Mouse (Mus musculus) ES-E14 (cell line): ENCODE data around the gene Raf1. TPM values are rescaled to one million over a fixed set of nuclear protein-coding genes. Genes with fewer than 3 reads are reported as not detected.

Source experiments
- DNase-seq: peaks from one replicate; pipeline ENCODE4 v3.0.0-alpha.2; 2013; ENCODE audit warnings: low read depth, low spot score
- H3K27ac ChIP-seq: 2 replicates; pipeline ENCODE4 v1.5.1; 2012; ENCODE audit warnings: low read depth, mild to moderate bottlenecking, low read length, moderate library complexity, mixed read lengths; ENCODE audit not compliant: poor library complexity, insufficient read depth, severe bottlenecking
- H3K36me3 ChIP-seq: 2 replicates; pipeline ENCODE4 v1.6.1; 2012; ENCODE audit warnings: mild to moderate bottlenecking, low read length, moderate library complexity, mixed read lengths; ENCODE audit not compliant: control insufficient read depth, poor library complexity, insufficient read depth, severe bottlenecking
- H3K4me1 ChIP-seq, 2 experiments: fragments of 150-350 bp in 1 of 2; sonication (generic) in 1 of 2; 2 replicates each; pipeline ENCODE4 v1.6.1; 2012; ENCODE audit warnings: low read length in 2 of 2, mild to moderate bottlenecking in 1 of 2, mixed read lengths in 1 of 2; ENCODE audit not compliant: control insufficient read depth in 2 of 2, insufficient read depth in 2 of 2, poor library complexity in 1 of 2
- H3K4me3 ChIP-seq, 2 experiments: fragments of 150-350 bp in 1 of 2; sonication (generic) in 1 of 2; 2 replicates each; pipeline ENCODE4 v1.5.1; 2012; ENCODE audit warnings: low read length in 2 of 2, low read depth in 1 of 2, mild to moderate bottlenecking in 1 of 2, mixed read lengths in 1 of 2; ENCODE audit not compliant: insufficient read depth in 1 of 2, poor library complexity in 1 of 2, severe bottlenecking in 1 of 2
- H3K9ac ChIP-seq: 2 replicates; pipeline ENCODE4 v1.6.1; 2012; ENCODE audit warnings: low read depth, mild to moderate bottlenecking, low read length, mixed read lengths; ENCODE audit not compliant: poor library complexity, insufficient read depth, severe bottlenecking
- H3K9me3 ChIP-seq: fragments of 150-350 bp; sonication (generic); 2 replicates; pipeline ENCODE4 v1.6.1; 2012; ENCODE audit warnings: low read depth, mild to moderate bottlenecking, low read length; ENCODE audit not compliant: control insufficient read depth, insufficient read depth
- CHD2 ChIP-seq: IDR thresholded peaks from 2 replicates; pipeline ENCODE4 v1.6.1; 2014; ENCODE audit warnings: mild to moderate bottlenecking, low read depth, low read length, inconsistent platforms
- HCFC1 ChIP-seq: IDR thresholded peaks from 2 replicates; pipeline ENCODE4 v1.6.1; 2012; ENCODE audit warnings: low read length, inconsistent platforms, borderline replicate concordance; ENCODE audit not compliant: insufficient read depth
- MAFK ChIP-seq: IDR thresholded peaks from 2 replicates; pipeline ENCODE4 v1.6.1; 2014; ENCODE audit warnings: mild to moderate bottlenecking, low read depth, low read length, inconsistent platforms; ENCODE audit not compliant: insufficient read depth
- ZC3H11A ChIP-seq: IDR thresholded peaks from 2 replicates; pipeline ENCODE4 v1.6.1; 2012; ENCODE audit warnings: low read depth, mild to moderate bottlenecking, inconsistent platforms, low read length, borderline replicate concordance
- ZNF384 ChIP-seq: IDR thresholded peaks from 2 replicates; pipeline ENCODE4 v1.6.1; 2012; ENCODE audit warnings: low read depth, low read length, inconsistent platforms
- in situ Hi-C, 2 experiments: fragments of 600-800 bp; cut with MboI; formaldehyde crosslinking; loops; one replicate each; pipeline ENCODE4 v1.15.1; 2025; ENCODE audit warnings: low sequenced_read_pairs in 2 of 2, inconsistent platforms in 1 of 2; ENCODE audit not compliant: unreplicated experiment in 2 of 2
- total RNA-seq: library from RNA; depleted of rRNA; stranded (reverse); fragments of 300-350 nt; gene quantifications from 2 replicates; pipeline ENCODE4 v1.2.3, GENCODE M21; 2012

Gene Raf1
- total RNA-seq, 1 experiment, result 128 TPM

- in situ Hi-C loops, result no loop called here
- TF ChIP-seq HCFC1 (no peak), MAFK (no peak), ZC3H11A (no peak), ZNF384 (no peak), CHD2 (no peak)
- no peaks in the 10 kb centered on the region for H3K36me3 ChIP-seq
- H3K27ac ChIP-seq, result peak overlapping the region; percentile 88; the same call in 1 of the 2 replicates
- peaks cover 3 to 5% of the 10 kb centered on the region in 2 experiments; a peak in 3 of 4 replicates for H3K4me1 ChIP-seq
- H3K9ac ChIP-seq, result peak overlapping the region; percentile 99; the same call in 1 of the 2 replicates
- no peak for DNase-seq
- peak overlapping the region; percentile 79 to 91 for H3K4me3 ChIP-seq
- no peaks in the 10 kb centered on the region for H3K9me3 ChIP-seq
Observed at GRCm38 (mm10) chr6:115677441-115677840, 1.0 kb upstream of the Raf1 start.

DNA sequence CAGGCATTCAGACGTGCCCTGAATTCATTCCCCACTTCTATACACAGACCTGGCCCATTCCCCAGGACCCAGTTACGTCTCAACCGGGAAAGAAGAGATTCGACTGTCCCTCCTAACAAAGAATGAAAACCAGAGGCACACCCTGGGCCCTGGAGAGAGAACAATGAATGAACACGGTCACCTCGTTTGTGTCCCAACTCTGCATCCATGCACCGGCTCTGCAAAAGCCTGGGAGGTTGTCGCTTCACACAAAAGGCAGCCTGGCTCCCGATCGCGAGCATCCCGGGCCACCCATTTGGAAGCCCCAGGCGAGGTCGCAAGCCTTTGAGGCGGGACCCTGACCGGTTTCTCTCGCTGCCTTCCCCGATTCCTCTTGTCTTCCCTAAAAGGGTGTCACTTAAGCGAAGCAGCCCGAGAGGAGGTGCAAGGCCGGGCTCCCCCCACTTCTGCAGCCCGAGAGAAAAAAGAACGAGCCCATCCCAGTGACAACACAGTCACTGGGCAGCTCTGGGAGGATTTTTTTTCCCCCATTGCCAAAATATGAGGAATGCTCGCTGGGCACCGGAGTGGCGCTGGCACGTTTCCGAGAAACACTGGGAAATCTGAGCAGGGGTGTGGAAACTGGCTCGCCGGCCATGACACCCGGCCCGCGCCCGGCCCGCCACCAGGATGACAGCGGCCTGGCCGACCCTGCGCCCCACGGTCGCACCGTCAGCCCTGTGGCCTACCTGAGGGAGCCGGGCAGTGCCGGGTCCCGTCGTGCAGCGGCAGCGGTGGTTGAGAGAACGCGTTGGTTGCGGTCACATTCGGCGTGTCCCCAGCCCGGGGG is 713 bp downstream of the Raf1 start:
- Histone ChIP-seq H3K4me3 (peak overlapping the region; percentile 79 to 93), H3K9me3 (no peaks in the 10 kb centered on the region), H3K36me3 (no peaks in the 10 kb centered on the region), H3K27ac (peak overlapping the region; percentile 79), H3K4me1 (peaks cover 0 to 5% of the 10 kb centered on the region in 2 experiments; a peak in 3 of 4 replicates), H3K9ac (peak overlapping the region; percentile 97)
- TF ChIP-seq CHD2, result no peak
- in situ Hi-C loops, result no loop called here
- DNase-seq, result no peak

DNA sequence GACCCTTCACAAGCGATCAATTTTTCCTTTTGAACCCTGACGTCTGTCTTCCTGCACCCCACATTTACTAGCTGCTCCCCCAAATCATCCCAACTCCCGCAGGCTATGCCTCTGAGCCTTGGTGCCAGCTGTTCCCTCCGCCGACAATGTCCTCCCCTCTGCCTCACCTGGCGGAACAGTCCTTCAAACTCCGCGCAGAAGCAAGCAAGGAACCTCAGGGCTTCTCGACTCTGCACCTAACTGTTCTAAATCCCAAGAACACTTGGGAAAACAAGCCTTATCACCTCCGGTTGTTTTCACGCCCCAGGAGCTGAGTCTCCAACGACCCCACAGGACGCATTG is 1.3 kb downstream of the Raf1 start:
- no peak for TF ChIP-seq ZNF384
- TF ChIP-seq HCFC1, result no peak
- TF ChIP-seq CHD2, result no peak
- TF ChIP-seq ZC3H11A, result no peak
- TF ChIP-seq MAFK, result no peak
- Histone ChIP-seq H3K4me1 (peaks cover 2 to 5% of the 10 kb centered on the region in 2 experiments), H3K4me3 (peak overlapping the region; percentile 79 to 93), H3K36me3 (no peaks in the 10 kb centered on the region), H3K27ac (peak overlapping the region; percentile 79; the same call in 1 of the 2 replicates), H3K9me3 (no peaks in the 10 kb centered on the region), H3K9ac (peak overlapping the region; percentile 97)
- no peak for DNase-seq
- in situ Hi-C loops, result no loop called here

GRCm38 (mm10) chr6:115674316-115674715 is 2.1 kb downstream of the Raf1 start:
- DNase-seq, result no peak
- no peaks in the 10 kb centered on the region for H3K9me3 ChIP-seq
- H3K4me3 ChIP-seq, result peak overlapping the region in 1 of 2 experiments; percentile 79; a peak in 1 of 4 replicates
- in situ Hi-C loops, result no loop called here
- H3K36me3 ChIP-seq, result no peaks in the 10 kb centered on the region
- no peak overlapping the region; the same call in 1 of the 2 replicates for H3K9ac ChIP-seq
- TF ChIP-seq ZNF384, result no peak
- no peak for TF ChIP-seq ZC3H11A
- H3K4me1 ChIP-seq, result peaks cover 2 to 5% of the 10 kb centered on the region in 2 experiments
- no peak overlapping the region for H3K27ac ChIP-seq

DNA sequence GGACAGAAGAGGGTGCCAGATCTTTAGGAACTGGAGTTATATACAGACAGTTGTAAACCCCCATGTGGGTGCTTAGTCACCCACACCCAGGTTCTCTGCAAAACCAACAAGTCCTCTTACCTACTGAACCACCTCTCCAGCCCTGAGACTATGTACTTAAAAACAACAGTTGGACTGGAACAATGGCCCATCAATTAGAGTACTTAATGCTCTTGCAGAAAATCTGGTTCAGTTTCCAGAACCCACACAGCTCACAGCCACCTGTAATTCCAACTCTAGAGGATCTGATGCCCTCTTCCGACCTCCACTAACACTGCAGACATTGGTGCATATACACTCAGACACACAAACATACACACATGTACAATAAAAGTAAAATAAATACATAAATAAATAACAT is 3.7 kb downstream of the Raf1 start:
- H3K4me1 ChIP-seq, result peaks cover 2 to 5% of the 10 kb centered on the region in 2 experiments
- H3K27ac ChIP-seq, result no peak overlapping the region
- H3K36me3 ChIP-seq, result no peaks in the 10 kb centered on the region
- H3K4me3 ChIP-seq, result no peak overlapping the region
- no peak for DNase-seq
- in situ Hi-C loops, result no loop called here
- no peak overlapping the region for H3K9ac ChIP-seq
- H3K9me3 ChIP-seq, result no peaks in the 10 kb centered on the region
- TF ChIP-seq CHD2 (no peak), MAFK (no peak), HCFC1 (no peak), ZC3H11A (no peak), ZNF384 (no peak)
